Mouse (Mus musculus) heart, postnatal 0 days (tissue): ENCODE data around the gene Trmt11.

Experiments used
- CTCF ChIP-seq: IDR thresholded peaks from 2 replicates; pipeline ENCODE4 v1.5.1; 2016; ENCODE audit warnings: antibody characterized with exemption, control low read depth, low read depth
- EP300 ChIP-seq: IDR thresholded peaks from 2 replicates; pipeline ENCODE4 v1.6.1; 2016; ENCODE audit warnings: antibody characterized with exemption, low read depth

DNA sequence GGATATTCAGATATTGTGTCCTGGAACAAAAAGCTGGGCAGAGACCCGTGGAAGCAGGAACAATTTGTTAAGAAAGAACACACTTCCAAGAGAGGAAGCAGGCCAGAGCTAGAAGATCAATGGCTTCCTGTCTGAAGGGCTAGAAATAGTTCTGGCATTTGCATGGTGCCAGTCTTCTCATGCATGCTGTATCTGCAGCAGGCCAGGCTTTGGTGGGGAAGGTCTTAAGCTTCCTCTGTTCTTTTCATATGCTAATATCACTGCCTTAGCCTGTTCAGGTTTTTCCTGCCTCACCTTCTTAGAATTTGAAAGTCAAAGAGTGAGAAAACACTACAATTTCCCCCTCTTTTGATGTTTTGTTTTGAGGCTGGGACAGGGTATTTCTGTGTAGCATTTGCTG, 27.0 kb upstream of the Trmt11 start:
- TF ChIP-seq CTCF (no peak), EP300 (no peak)
